Mouse (Mus musculus) stomach, embryonic 14.5 days (tissue): ENCODE results near the gene Arhgef19. TPM values are rescaled to one million over a fixed set of nuclear protein-coding genes. Genes with fewer than 3 reads are reported as not detected.

Experiments
- polyA plus RNA-seq: library from polyadenylated mRNA; unstranded; fragments of >200 nt; fragmentation: Nextera tagmentation; extraction: Ambion mirVana; gene quantifications from 2 replicates; pipeline ENCODE4 v1.2.1, GENCODE M21; 2014

The Arhgef19 gene
- polyA plus RNA-seq, 1 experiment from 2014 or later = 23.0 TPM

Other genes starting within 250 kb of the Arhgef19 start
- gene Mfap2, start 229.1 kb upstream of the Arhgef19 start, polyA plus RNA-seq = 633 and 721 TPM in 2 replicates
- 5.9 and 7.4 TPM in 2 replicates for gene Crocc, start 178.9 kb upstream of the Arhgef19 start, polyA plus RNA-seq
- gene Necap2, start 161.1 kb upstream of the Arhgef19 start, polyA plus RNA-seq = 67.0 and 77.1 TPM in 2 replicates
- 0.30 and 0.59 TPM in 2 replicates for gene Spata21, start 151.2 kb upstream of the Arhgef19 start, polyA plus RNA-seq
- gene Szrd1, start 99.7 kb upstream of the Arhgef19 start, polyA plus RNA-seq = 35.3 and 35.4 TPM in 2 replicates
- gene Fbxo42, start 91.6 kb upstream of the Arhgef19 start, polyA plus RNA-seq = 29.6 and 30.4 TPM in 2 replicates
- 5.2 and 6.5 TPM in 2 replicates for gene Rsg1, start 25.5 kb upstream of the Arhgef19 start, polyA plus RNA-seq
- gene Epha2, start 61.7 kb downstream of the Arhgef19 start, polyA plus RNA-seq = 2.8 and 3.4 TPM in 2 replicates
- gene Fam131c, start 128.7 kb downstream of the Arhgef19 start, polyA plus RNA-seq = 4.3 and 4.4 TPM in 2 replicates
- gene Clcnka, start 159.2 kb downstream of the Arhgef19 start, polyA plus RNA-seq = 0.16 TPM in 1 of 2 replicates, not detected in the other
- gene Clcnkb, start 176.5 kb downstream of the Arhgef19 start, polyA plus RNA-seq = not detected in 2 replicates
- gene Hspb7, start 181.3 kb downstream of the Arhgef19 start, polyA plus RNA-seq = 4.2 and 4.7 TPM in 2 replicates
- not detected in 2 replicates for gene Srarp, start 196.6 kb downstream of the Arhgef19 start, polyA plus RNA-seq
- gene Zbtb17, start 205.2 kb downstream of the Arhgef19 start, polyA plus RNA-seq = 30.8 and 30.9 TPM in 2 replicates